Mouse (Mus musculus) brain, embryonic 14.5 days (tissue): ENCODE data around the gene Lyzl6.

Experiments used
- CTCF ChIP-seq: fragments of 200-500 bp; IDR thresholded peaks from 2 replicates; pipeline ENCODE4 v1.5.1; 2012; ENCODE audit warnings: inconsistent platforms, mild to moderate bottlenecking, moderate library complexity, borderline replicate concordance; ENCODE audit not compliant: insufficient read depth, insufficient read length; ENCODE audit errors: extremely low read depth
- POLR2A ChIP-seq: fragments of 200-500 bp; IDR thresholded peaks from 2 replicates; pipeline ENCODE4 v1.6.1; 2012; ENCODE audit warnings: mild to moderate bottlenecking, inconsistent platforms, borderline replicate concordance; ENCODE audit not compliant: poor library complexity, insufficient read depth, insufficient read length, severe bottlenecking; ENCODE audit errors: extremely low read depth

DNA sequence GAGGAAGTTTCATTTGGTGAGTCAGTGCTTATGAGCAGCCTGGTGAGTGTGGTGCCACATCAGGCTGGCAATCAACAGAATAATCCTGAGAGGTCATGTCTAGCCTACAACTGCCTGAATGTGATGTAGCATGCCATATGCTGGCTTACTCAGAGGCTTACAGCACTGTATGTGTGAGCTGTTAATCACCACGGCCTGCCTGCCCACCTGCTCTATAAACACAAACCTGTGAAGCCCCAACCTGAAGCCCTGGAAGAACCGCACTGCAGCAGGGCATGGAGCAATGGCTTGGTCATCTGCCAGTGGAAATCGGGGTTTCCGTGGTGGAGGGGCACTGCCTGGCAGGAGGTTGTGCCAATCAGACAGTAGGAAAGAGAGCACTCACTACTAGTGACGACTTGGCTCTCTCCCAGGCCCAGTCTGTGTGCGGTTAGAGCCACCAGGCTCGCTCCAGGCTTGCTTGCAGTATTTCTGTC, 46.6 kb upstream of the Lyzl6 start:
- TF ChIP-seq POLR2A (no peak), CTCF (no peak)
